Mouse (Mus musculus): ENCODE results near the gene Marcksl1.

- TF ChIP-seq GATA1 (IDR thresholded peaks at IDR 0.05; ENCODE audit: low read length) (no peak), TAL1 (IDR thresholded peaks at IDR 0.05; ENCODE audit: low read length) (no peak)
These were observed 51.8 kb downstream of the Marcksl1 start for GRCm38 (mm10) chr4:129565139-129565538.

All from erythroblast, embryonic 14.5 days (primary cell).